In the genomic region with DNA sequence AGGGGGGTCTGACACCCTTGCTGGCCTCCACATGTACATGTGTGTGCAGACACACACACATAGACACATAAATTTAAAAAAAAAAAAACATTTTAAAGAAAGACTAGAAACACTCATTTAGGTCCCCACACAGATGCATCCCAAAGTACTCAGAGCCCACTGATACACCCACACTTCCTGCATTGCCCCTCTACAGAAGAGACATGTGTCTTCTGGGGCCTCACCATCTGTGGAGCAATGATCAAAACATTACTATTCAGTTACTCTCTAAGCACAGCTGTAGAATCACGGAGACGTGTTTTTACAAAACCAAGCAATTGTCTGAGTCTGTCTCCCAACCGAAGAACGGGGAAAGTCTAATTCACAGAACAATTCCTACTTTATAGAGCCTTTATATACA, we compare ENCODE assay signal across 15 mouse cellular contexts.
"Had no signal": no experiment of that assay in that cellular context is flagged by ENCODE, and none has a peak within 500 bp of the region (broad histone marks: within the 10 kb centered on the region; RNA-seq: fewer than 3 reads in every experiment).

No protein-coding gene starts in this region.

- H3K4me2 ChIP-seq: limb, embryonic 15.5 days; liver, embryonic 15.5 days; lung, embryonic 14.5 days; midbrain, embryonic 12.5 days; neural tube, embryonic 15.5 days had no signal

- H3K27ac ChIP-seq: left cerebral cortex, adult 2 months; limb, embryonic 15.5 days; liver, embryonic 15.5 days; midbrain, embryonic 12.5 days; neural tube, embryonic 15.5 days had no signal

- H3K4me1 ChIP-seq: liver, embryonic 15.5 days had no signal

- DNase-seq: kidney, adult 2 months; kidney, postnatal 25 days; lung, embryonic 14.5 days; lung, postnatal 10 days; lung, postnatal 4 days; right cerebral cortex, adult 18-20 months; right cerebral cortex, postnatal 25 days had no signal

- ATAC-seq: intestine, embryonic 16.5 days had no signal

- H3K27me3 ChIP-seq: liver, embryonic 15.5 days; megakaryocyte, embryonic 14.5 days; neural tube, embryonic 15.5 days had no signal

- H3K9ac ChIP-seq: limb, embryonic 15.5 days; liver, embryonic 15.5 days; lung, embryonic 14.5 days; midbrain, embryonic 12.5 days; neural tube, embryonic 15.5 days had no signal

- H3K4me3 ChIP-seq: left cerebral cortex, adult 2 months; limb, embryonic 15.5 days; liver, embryonic 15.5 days; megakaryocyte, embryonic 14.5 days; midbrain, embryonic 12.5 days; myocyte; neural tube, embryonic 15.5 days had no signal

- H3K9me3 ChIP-seq: limb, embryonic 15.5 days; liver, embryonic 15.5 days; megakaryocyte, embryonic 14.5 days; midbrain, embryonic 12.5 days; neural tube, embryonic 15.5 days had no signal

- H3K36me3 ChIP-seq: limb, embryonic 15.5 days; liver, embryonic 15.5 days; midbrain, embryonic 12.5 days; neural tube, embryonic 15.5 days had no signal
